Mouse (Mus musculus): ENCODE data around the gene Gm3646. TPM values are rescaled to one million over a fixed set of nuclear protein-coding genes. Genes with fewer than 3 reads are reported as not detected.

Gm3646 gene
- total and polyA plus RNA-seq, 3 experiments, result 1.9 to 9.2 (median 9.1) TPM

- intact Hi-C loops (cut with DNase I), result loop anchor here (1.0 kb wide), 1 partner anchor 71 kb away; no protein-coding TSS in a partner anchor
Measured at GRCm38 (mm10) chr1:39758244-39758643, 46.9 kb downstream of the Gm3646 start.

DNA sequence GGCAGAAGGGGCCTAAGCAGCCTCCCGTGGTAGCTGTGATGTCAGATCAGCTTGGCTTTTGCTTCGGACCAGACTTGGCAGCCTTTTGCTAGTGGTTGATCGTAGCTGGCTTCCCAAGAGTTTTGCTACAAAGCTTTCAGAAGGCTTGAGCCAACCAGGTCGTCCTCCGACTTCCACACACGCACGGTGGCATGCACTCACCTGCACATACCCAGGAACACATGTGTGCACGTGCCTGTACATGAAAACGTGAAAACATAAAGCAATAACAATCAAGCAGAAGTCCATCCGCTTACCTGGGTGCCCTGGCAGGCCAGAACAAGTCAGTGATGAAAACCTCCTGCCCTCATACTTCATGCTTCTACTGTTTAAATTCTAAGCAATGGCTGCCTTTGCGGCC, 48.2 kb downstream of the Gm3646 start:
- no peak overlapping the region for H3K27ac ChIP-seq
- no peak for DNase-seq
- 75% methylated on average over 11 of the region's 11 CpGs for WGBS
- no peaks in the 10 kb centered on the region for H3K79me2 ChIP-seq (replicated peaks; ENCODE audit: control insufficient read depth, insufficient read depth, low read length)
- no peak overlapping the region for H3K9ac ChIP-seq (ENCODE audit: low read depth, low read length)
- intact Hi-C loops (cut with DNase I), result no loop called here
- no peaks in the 10 kb centered on the region for H3K36me3 ChIP-seq (ENCODE audit: control insufficient read depth, insufficient read depth, low read length)
- H3K4me3 ChIP-seq, result no peak overlapping the region
- TF ChIP-seq POLR2A (IDR thresholded peaks at IDR 0.05; ENCODE audit: insufficient read depth, low read depth, low read length) (no peak), CTCF (IDR thresholded peaks at IDR 0.05) (no peak), EP300 (IDR thresholded peaks at IDR 0.05; ENCODE audit: insufficient read depth, low read depth, low read length) (no peak)
- H3K27me3 ChIP-seq (ENCODE audit: control insufficient read depth, insufficient read depth, low read length), result no peaks in the 10 kb centered on the region
- H3K4me1 ChIP-seq (ENCODE audit: control insufficient read depth, insufficient read depth, low read length), result peaks cover 26% of the 10 kb centered on the region

More at GRCm38 (mm10) chr1:39758244-39758643, 46.9 kb downstream of the Gm3646 start:
- peak; percentile 47 to 66 for DNase-seq
- Histone ChIP-seq H3K4me1 (ENCODE audit: control insufficient read depth, insufficient read depth, low read length) (peaks cover 30% of the 10 kb centered on the region), H3K36me3 (ENCODE audit: control insufficient read depth, insufficient read depth, low read length) (no peaks in the 10 kb centered on the region), H3K79me2 (replicated peaks; ENCODE audit: control insufficient read depth, insufficient read depth, low read length) (no peaks in the 10 kb centered on the region), H3K9ac (ENCODE audit: low read depth, low read length) (no peak overlapping the region), H3K4me3 (no peak overlapping the region), H3K27me3 (ENCODE audit: control insufficient read depth, insufficient read depth, low read length) (no peaks in the 10 kb centered on the region), H3K27ac (peak overlapping the region; percentile 36)
- WGBS, result 54% methylated on average over 9 of the region's 9 CpGs
- TF ChIP-seq EP300 (IDR thresholded peaks at IDR 0.05; ENCODE audit: insufficient read depth, low read depth, low read length) (0 out of 2 replicates have a peak, but pooled peaks have one; percentile 42), POLR2A (IDR thresholded peaks at IDR 0.05; ENCODE audit: insufficient read depth, low read depth, low read length) (no peak)

DNA sequence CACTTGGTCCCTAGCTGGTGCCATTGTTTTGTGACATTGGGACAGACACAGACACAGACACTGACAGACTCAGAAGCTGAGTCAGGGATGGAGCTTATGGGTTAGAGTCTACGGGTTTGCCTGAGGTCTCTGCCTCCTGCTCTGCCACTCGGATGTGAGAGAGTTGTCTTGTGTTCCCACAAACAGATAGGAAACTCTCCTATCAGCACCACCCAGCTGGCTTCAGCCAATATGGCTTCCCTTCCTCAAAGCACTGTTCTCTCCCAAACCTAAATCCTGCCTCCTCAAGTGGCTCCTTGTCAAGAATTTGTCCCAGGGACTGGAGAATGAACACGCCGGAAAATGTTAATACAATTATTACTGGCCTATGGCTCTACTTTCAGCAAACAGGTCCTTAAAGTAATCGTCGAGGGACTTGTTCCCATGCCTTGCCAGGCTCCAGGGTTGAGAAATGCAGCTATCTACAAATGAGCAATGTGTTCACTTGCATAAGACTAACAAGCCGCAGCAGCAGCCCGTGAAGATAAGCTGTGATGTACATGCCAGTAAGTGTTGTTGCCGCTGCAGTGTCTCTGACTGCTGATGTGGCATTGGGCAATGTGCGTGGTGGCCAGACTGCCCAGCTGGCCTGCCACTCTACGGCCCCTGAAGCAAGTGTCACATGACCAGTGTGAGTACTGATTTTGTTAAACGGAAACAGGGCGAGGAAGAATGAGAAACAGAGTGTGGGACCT, 50.7 kb downstream of the Gm3646 start:
- Histone ChIP-seq H3K27me3 (ENCODE audit: control insufficient read depth, insufficient read depth, low read length) (no peaks in the 10 kb centered on the region), H3K79me2 (replicated peaks; ENCODE audit: control insufficient read depth, insufficient read depth, low read length) (no peaks in the 10 kb centered on the region), H3K4me1 (ENCODE audit: control insufficient read depth, insufficient read depth, low read length) (peaks cover 24% of the 10 kb centered on the region), H3K27ac (no peak overlapping the region), H3K36me3 (ENCODE audit: control insufficient read depth, insufficient read depth, low read length) (peaks cover 2% of the 10 kb centered on the region; the same call in 1 of the 2 replicates), H3K4me3 (no peak overlapping the region), H3K9ac (ENCODE audit: low read depth, low read length) (no peak overlapping the region)
- intact Hi-C loops (cut with DNase I), result no loop called here
- TF ChIP-seq CTCF (IDR thresholded peaks at IDR 0.05) (no peak), EP300 (IDR thresholded peaks at IDR 0.05; ENCODE audit: insufficient read depth, low read depth, low read length) (peak; percentile 79; the same call in 1 of the 2 replicates), POLR2A (IDR thresholded peaks at IDR 0.05; ENCODE audit: insufficient read depth, low read depth, low read length) (0 out of 2 replicates have a peak, but pooled peaks have one; percentile 16)
- DNase-seq, result peak in 1 of 2 experiments; percentile 65
- WGBS, result 30% methylated on average over 13 of the region's 13 CpGs

Other genes starting within 250 kb of the Gm3646 start
- gene Rnf149, start 227.9 kb downstream of the Gm3646 start, total RNA-seq (2021), result 1 to 10 TPM; 7.0 to 8.5 TPM
- 3.6 and 5.7 TPM in 2 replicates for gene Rnf149, start 227.9 kb downstream of the Gm3646 start, polyA plus RNA-seq (2012; rRNA removed)
- under 1 TPM in 1 of 2 experiments, not detected in 1; 0.05 TPM for gene Creg2, start 153.9 kb downstream of the Gm3646 start, total RNA-seq (2021)
- 0.06 TPM in 1 of 2 replicates, not detected in the other for gene Creg2, start 153.9 kb downstream of the Gm3646 start, polyA plus RNA-seq (2012; rRNA removed)
- under 1 TPM; 0.20 to 0.26 TPM for gene Rfx8, start 84.3 kb downstream of the Gm3646 start, total RNA-seq (2021)
- 0.35 and 0.47 TPM in 2 replicates for gene Rfx8, start 84.3 kb downstream of the Gm3646 start, polyA plus RNA-seq (2012; rRNA removed)
- gene Map4k4, start 95.6 kb upstream of the Gm3646 start, total RNA-seq (2021), result 100 to 1,000 TPM; 129 to 134 TPM
- gene Map4k4, start 95.6 kb upstream of the Gm3646 start, polyA plus RNA-seq (2012; rRNA removed), result 85.2 and 133 TPM in 2 replicates

Measured in heart, adult 2 months (tissue).